Mouse (Mus musculus) lung, postnatal 25 days (tissue): Measurements from ENCODE around the gene Agk.

Experiments used
- DNase-seq: peaks from one replicate; pipeline ENCODE4 v3.0.0; 2022; ENCODE audit warnings: low spot score

The Agk gene

GRCm38 (mm10) chr6:40443281-40443928 is 118.4 kb downstream of the Agk start:
- DNase-seq = no peak
